ENCODE assay signal across 10 mouse cellular contexts in the genomic region with DNA sequence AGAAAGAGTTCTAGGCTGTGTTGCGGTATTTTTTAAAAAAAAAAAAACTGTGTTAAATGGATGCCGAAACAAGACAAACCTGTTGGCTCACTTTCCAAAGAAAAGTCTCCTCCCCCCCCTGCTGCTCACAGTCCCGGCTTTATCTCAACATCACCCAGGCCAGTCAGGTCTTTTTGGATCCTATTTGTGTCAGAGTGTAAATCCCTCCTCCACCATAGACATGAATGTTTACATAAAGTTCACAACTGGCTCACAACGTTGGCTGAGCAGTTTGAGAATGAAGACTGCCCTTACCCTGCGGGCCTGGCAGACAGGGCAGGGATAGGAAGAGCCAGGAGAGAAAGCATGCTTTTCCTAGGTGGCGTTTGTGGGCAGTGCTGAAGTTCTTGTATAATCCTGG. TPM values are rescaled to one million over a fixed set of nuclear protein-coding genes. Genes with fewer than 3 reads are reported as not detected.
DNase-seq lines count a peak whose midpoint lies in the region; ATAC-seq and TF ChIP-seq lines count a peak whose summit lies in the region.
"Had no signal": no experiment of that assay in that cellular context is flagged by ENCODE, and none has a peak within 500 bp of the region (broad histone marks: within the 10 kb centered on the region; RNA-seq: fewer than 3 reads in every experiment).

No protein-coding gene starts in this region.

- WGBS in hindbrain, postnatal 0 days: 26% methylated on average over 6 of the region's 6 CpGs

- no peak overlapping the region for H3K27ac ChIP-seq in hindbrain, postnatal 0 days

- no peaks in the 10 kb centered on the region for H3K9me3 ChIP-seq in hindbrain, postnatal 0 days (ENCODE audit: low read length)

- peak overlapping the region; percentile 83 for H3K9ac ChIP-seq in hindbrain, postnatal 0 days (replicated peaks; ENCODE audit: low read length)

- TF ChIP-seq CTCF in hindbrain, postnatal 0 days (IDR thresholded peaks at IDR 0.05; ENCODE audit: low read depth): 0 out of 2 replicates have a peak, but pooled peaks have one; percentile 1

- H3K36me3 ChIP-seq in hindbrain, postnatal 0 days (ENCODE audit: insufficient read depth, low read length): no peaks in the 10 kb centered on the region

- H3K27me3 ChIP-seq in hindbrain, postnatal 0 days (ENCODE audit: insufficient read depth, low read length): no peaks in the 10 kb centered on the region

- ATAC-seq in hindbrain, postnatal 0 days: no peak

- H3K4me1 ChIP-seq in hindbrain, postnatal 0 days (ENCODE audit: insufficient read depth, low read length): peaks cover 17% of the 10 kb centered on the region

- peak overlapping the region; percentile 84 for H3K4me2 ChIP-seq in hindbrain, postnatal 0 days (ENCODE audit: low read depth, low read length)

- H3K4me3 ChIP-seq in hindbrain, postnatal 0 days (ENCODE audit: low read length): peak overlapping the region; percentile 65

- DNase-seq in embryo, embryonic 9.5 days (ENCODE audit: extremely low spot score): peak; percentile 11
- no peak for DNase-seq in embryo, embryonic 10 days (ENCODE audit: low spot score)
- DNase-seq in cerebellum, postnatal 25 days: peak; percentile 59 to 60
- DNase-seq in hindbrain, postnatal 0 days (ENCODE audit: low spot score): no peak
- DNase-seq in lung, postnatal 25 days (ENCODE audit: low spot score): peak; percentile 39
- no peak for DNase-seq in adrenal gland, postnatal 10 days
- no peak for DNase-seq in gastrocnemius, postnatal 25 days
- no peak for DNase-seq in frontal cortex, postnatal 10 days (ENCODE audit: low spot score in 2 of 2)
- DNase-seq: gastrocnemius, postnatal 14 days had no signal

RNA-seq across cellular contexts. Expression of a gene that starts 2.0 kb away (rescaled TPM):
- total RNA-seq in hindbrain, postnatal 0 days (2014; rRNA removed): 59.6 and 75.5 TPM in 2 replicates
- polyA plus RNA-seq in hindbrain, postnatal 0 days (2015; fragmentation: Nextera tagmentation; extraction: Ambion mirVana): 38.2 and 39.3 TPM in 2 replicates
- total RNA-seq in adrenal gland, postnatal 10 days (2021): 1 to 10 TPM in 1 of 2 experiments, under 1 TPM in 1; 1.00 to 1.1 TPM
- 1 to 10 TPM in 1 of 2 experiments, under 1 TPM in 1; 0.13 to 1.0 TPM for total RNA-seq in gastrocnemius, postnatal 25 days (2021)
- polyA plus RNA-seq: C2C12 had no signal

Comparison
In these comparisons a context has a peak if more than half of its experiments do, and no peak if none do; other contexts are left out.
1. DNase-seq: peak in embryo, embryonic 9.5 days (single experiment), cerebellum, postnatal 25 days (2 of 2) and lung, postnatal 25 days (single experiment); none in embryo, embryonic 10 days (single experiment), hindbrain, postnatal 0 days (single experiment), adrenal gland, postnatal 10 days (single experiment), gastrocnemius, postnatal 25 days (single experiment) and frontal cortex, postnatal 10 days (0 of 2).
2. RNA of a gene that starts 2.0 kb away (total RNA-seq): 59.6 to 75.5 TPM in hindbrain, postnatal 0 days; 1.00 to 1.1 TPM in adrenal gland, postnatal 10 days and 0.13 to 1.0 TPM in gastrocnemius, postnatal 25 days; every median in the first group is over 10 times any median in the second.